In the genomic region with DNA sequence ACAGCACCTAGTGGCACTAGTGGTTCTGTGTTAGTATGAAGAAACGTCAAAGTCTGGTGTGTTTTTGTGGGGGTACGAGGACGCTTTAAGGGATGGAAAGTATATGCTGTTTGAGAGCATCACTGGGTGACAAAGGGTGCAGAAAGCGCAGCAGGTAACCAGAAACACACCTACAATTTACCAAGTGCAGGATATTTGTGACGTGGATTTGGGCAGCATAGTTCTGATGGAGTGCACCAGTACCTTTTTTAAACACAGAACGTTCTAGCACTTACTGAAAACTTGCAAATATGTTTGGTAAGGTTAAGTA, we compare ENCODE assay signal across 8 mouse cellular contexts. TPM values are rescaled to one million over a fixed set of nuclear protein-coding genes. Genes with fewer than 3 reads are reported as not detected.
A peak's percentile ranks its signal among the peaks of the same experiment; 100 is the strongest.
DNase-seq lines count a peak whose midpoint lies in the region; ATAC-seq and TF ChIP-seq lines count a peak whose summit lies in the region.

No protein-coding gene starts in this region.

- H3K27ac ChIP-seq in kidney, embryonic 15.5 days: peak overlapping the region; percentile 95
- peak overlapping the region; percentile 92 for H3K27ac ChIP-seq in embryonic facial prominence, embryonic 10.5 days (replicated peaks)
- H3K27ac ChIP-seq in midbrain, postnatal 0 days (ENCODE audit: low read depth, low read length): peak overlapping the region; percentile 87

- under 1% methylated on average over 6 of the region's 6 CpGs for WGBS in kidney, embryonic 15.5 days
- WGBS in embryonic facial prominence, embryonic 10.5 days: 2% methylated on average over 6 of the region's 6 CpGs
- 2% methylated on average over 6 of the region's 6 CpGs for WGBS in midbrain, postnatal 0 days

- peak overlapping the region; percentile 92 for H3K9ac ChIP-seq in kidney, embryonic 15.5 days
- H3K9ac ChIP-seq in midbrain, postnatal 0 days (replicated peaks; ENCODE audit: low read length, poor library complexity, severe bottlenecking): peak overlapping the region; percentile 86

- peak overlapping the region; percentile 96 for H3K4me3 ChIP-seq in kidney, embryonic 15.5 days (replicated peaks)
- peak overlapping the region; percentile 90 for H3K4me3 ChIP-seq in embryonic facial prominence, embryonic 10.5 days
- peak overlapping the region; percentile 98 for H3K4me3 ChIP-seq in midbrain, postnatal 0 days (ENCODE audit: low read depth, low read length)

- 0 out of 2 replicates have a peak, but pooled peaks have one; percentile 33 for TF ChIP-seq CTCF in midbrain, postnatal 0 days (IDR thresholded peaks at IDR 0.05)

- no peaks in the 10 kb centered on the region for H3K36me3 ChIP-seq in kidney, embryonic 15.5 days
- H3K36me3 ChIP-seq in embryonic facial prominence, embryonic 10.5 days (replicated peaks): no peaks in the 10 kb centered on the region
- no peaks in the 10 kb centered on the region for H3K36me3 ChIP-seq in midbrain, postnatal 0 days (ENCODE audit: insufficient read depth, low read length)

- no peaks in the 10 kb centered on the region for H3K27me3 ChIP-seq in kidney, embryonic 15.5 days
- H3K27me3 ChIP-seq in embryonic facial prominence, embryonic 10.5 days (replicated peaks; ENCODE audit: low read depth, poor library complexity, severe bottlenecking): peaks cover 8% of the 10 kb centered on the region
- H3K27me3 ChIP-seq in midbrain, postnatal 0 days (ENCODE audit: insufficient read depth, low read length): no peaks in the 10 kb centered on the region

- peaks cover 29% of the 10 kb centered on the region for H3K4me1 ChIP-seq in kidney, embryonic 15.5 days
- peaks cover 26% of the 10 kb centered on the region for H3K4me1 ChIP-seq in embryonic facial prominence, embryonic 10.5 days
- peaks cover 9% of the 10 kb centered on the region; the same call in 1 of the 2 replicates for H3K4me1 ChIP-seq in midbrain, postnatal 0 days (ENCODE audit: insufficient read depth, low read length)

- DNase-seq in kidney, adult 11 months: no peak
- no peak for DNase-seq in embryonic facial prominence, embryonic 10.5 days (ENCODE audit: low spot score)
- DNase-seq in induced T-regulatory cell, adult 2 months (ENCODE audit: low read depth): peak; percentile 76
- DNase-seq in midbrain, postnatal 0 days (ENCODE audit: low spot score): no peak
- no peak for DNase-seq in urinary bladder, postnatal 10 days (ENCODE audit: low spot score)
- no peak for DNase-seq in right cerebral cortex, postnatal 4 days
- no peak for DNase-seq in gastrocnemius, postnatal 10 days

- H3K9me3 ChIP-seq in kidney, embryonic 15.5 days (replicated peaks): no peaks in the 10 kb centered on the region
- no peaks in the 10 kb centered on the region for H3K9me3 ChIP-seq in embryonic facial prominence, embryonic 10.5 days
- no peaks in the 10 kb centered on the region for H3K9me3 ChIP-seq in midbrain, postnatal 0 days (ENCODE audit: low read length)

- peak overlapping the region; percentile 70 for H3K4me2 ChIP-seq in kidney, embryonic 15.5 days
- H3K4me2 ChIP-seq in midbrain, postnatal 0 days (ENCODE audit: low read depth, low read length, poor library complexity, severe bottlenecking): peak overlapping the region; percentile 66

- no peak for ATAC-seq in kidney, embryonic 15.5 days (replicated peaks; ENCODE audit: low FRiP score)
- ATAC-seq in midbrain, postnatal 0 days (ENCODE audit: low FRiP score): no peak

RNA-seq across cellular contexts. Expression of gene Stim2, which starts 1.1 kb away (rescaled TPM):
- polyA plus RNA-seq in kidney, embryonic 15.5 days (2015; fragmentation: Nextera tagmentation; extraction: Ambion mirVana): 19.6 and 22.6 TPM in 2 replicates
- 13.9 and 14.3 TPM in 2 replicates for polyA plus RNA-seq in embryonic facial prominence, embryonic 10.5 days (2016; fragmentation: Nextera tagmentation; extraction: Ambion mirVana)
- total RNA-seq in midbrain, postnatal 0 days (2014; rRNA removed): 30.4 and 34.9 TPM in 2 replicates
- polyA plus RNA-seq in midbrain, postnatal 0 days (2015; fragmentation: Nextera tagmentation; extraction: Ambion mirVana): 29.2 and 29.8 TPM in 2 replicates
- total RNA-seq in gastrocnemius, postnatal 10 days (2021): 10 to 100 TPM; 50.8 to 58.0 TPM
